In genomic region chr2:91729971-91730821, GRCm38 (mm10) we compare ENCODE assay signal across 8 mouse cellular contexts. TPM values are rescaled to one million over a fixed set of nuclear protein-coding genes. Genes with fewer than 3 reads are reported as not detected.
DNase-seq lines count a peak whose midpoint lies in the region; ATAC-seq lines count a peak whose summit lies in the region.

Gene Ambra1 (plus strand): TSS chr2:91730134.

- under 1% methylated on average over 67 of the region's 68 CpGs for WGBS in forebrain, embryonic 11.5 days
- under 1% methylated on average over 68 of the region's 68 CpGs for WGBS in heart, embryonic 16.5 days
- WGBS in liver, embryonic 15.5 days (ENCODE audit: insufficient replicate concordance): under 1% methylated on average over 68 of the region's 68 CpGs
- under 1% methylated on average over 68 of the region's 68 CpGs for WGBS in neural tube, embryonic 12.5 days

- peak within 1 kb of the TSS; percentile 100 for H3K4me3 ChIP-seq in forebrain, embryonic 11.5 days (ENCODE audit: low read depth, low read length)
- H3K4me3 ChIP-seq in heart, embryonic 16.5 days (ENCODE audit: low read length): peak within 1 kb of the TSS; percentile 99
- peak within 1 kb of the TSS; percentile 96 for H3K4me3 ChIP-seq in liver, embryonic 15.5 days (replicated peaks)
- H3K4me3 ChIP-seq in neural tube, embryonic 12.5 days: peak within 1 kb of the TSS; percentile 99

- H3K4me1 ChIP-seq in forebrain, embryonic 11.5 days (replicated peaks; ENCODE audit: control insufficient read depth, insufficient read depth, low read length): no peaks in the 10 kb centered on the region
- 0 out of 2 replicates have a peak, but pooled peaks cover 3% of the 10 kb centered on the region for H3K4me1 ChIP-seq in heart, embryonic 16.5 days (ENCODE audit: control insufficient read depth, insufficient read depth, low read length)
- H3K4me1 ChIP-seq in liver, embryonic 15.5 days (replicated peaks): peaks cover 20% of the 10 kb centered on the region
- H3K4me1 ChIP-seq in neural tube, embryonic 12.5 days: peaks cover 3% of the 10 kb centered on the region; the same call in 1 of the 2 replicates

- no peaks in the 10 kb centered on the region for H3K27me3 ChIP-seq in forebrain, embryonic 11.5 days (ENCODE audit: control insufficient read depth, insufficient read depth, low read length)
- no peaks in the 10 kb centered on the region for H3K27me3 ChIP-seq in heart, embryonic 16.5 days (ENCODE audit: control insufficient read depth, insufficient read depth, low read length)
- no peaks in the 10 kb centered on the region for H3K27me3 ChIP-seq in liver, embryonic 15.5 days
- H3K27me3 ChIP-seq in neural tube, embryonic 12.5 days (replicated peaks): no peaks in the 10 kb centered on the region

- no peaks in the 10 kb centered on the region for H3K36me3 ChIP-seq in forebrain, embryonic 11.5 days (ENCODE audit: control insufficient read depth, insufficient read depth, low read length)
- H3K36me3 ChIP-seq in heart, embryonic 16.5 days (ENCODE audit: control insufficient read depth, insufficient read depth): no peaks in the 10 kb centered on the region
- H3K36me3 ChIP-seq in liver, embryonic 15.5 days (replicated peaks): 0 out of 2 replicates have a peak, but pooled peaks cover 3% of the 10 kb centered on the region
- H3K36me3 ChIP-seq in neural tube, embryonic 12.5 days: no peaks in the 10 kb centered on the region

- peak within 1 kb of the TSS; percentile 53 for H3K4me2 ChIP-seq in forebrain, embryonic 11.5 days (ENCODE audit: low read depth, low read length, severe bottlenecking)
- peak within 1 kb of the TSS; percentile 84 for H3K4me2 ChIP-seq in heart, embryonic 16.5 days (ENCODE audit: low read depth, low read length)
- peak within 1 kb of the TSS; percentile 77 for H3K4me2 ChIP-seq in liver, embryonic 15.5 days
- peak within 1 kb of the TSS; percentile 73 for H3K4me2 ChIP-seq in neural tube, embryonic 12.5 days (replicated peaks)

- peak within 1 kb of the TSS; percentile 91 for H3K27ac ChIP-seq in forebrain, embryonic 11.5 days (ENCODE audit: low read depth, low read length)
- peak within 1 kb of the TSS; percentile 88 for H3K27ac ChIP-seq in heart, embryonic 16.5 days (ENCODE audit: low read length)
- peak within 1 kb of the TSS; percentile 92 for H3K27ac ChIP-seq in liver, embryonic 15.5 days (replicated peaks)
- H3K27ac ChIP-seq in neural tube, embryonic 12.5 days: peak within 1 kb of the TSS; percentile 89

- H3K9ac ChIP-seq in forebrain, embryonic 11.5 days (ENCODE audit: low read length): peak within 1 kb of the TSS; percentile 94
- H3K9ac ChIP-seq in heart, embryonic 16.5 days (ENCODE audit: low read length): peak within 1 kb of the TSS; percentile 97
- peak within 1 kb of the TSS; percentile 92 for H3K9ac ChIP-seq in liver, embryonic 15.5 days
- peak within 1 kb of the TSS; percentile 96 for H3K9ac ChIP-seq in neural tube, embryonic 12.5 days

- DNase-seq in CD8-positive naive resting alpha-beta T cell, adult 2 months (ENCODE audit: low read depth in 2 of 2, low spot score in 2 of 2): peak; percentile 63 to 85
- peak; percentile 82 for DNase-seq in c-Kit-positive CD71-negative TER-119-negative erythroid progenitor cells, embryonic 14.5 days (ENCODE audit: low read depth)
- peak; percentile 90 for DNase-seq in forebrain, embryonic 11.5 days (ENCODE audit: low spot score)
- peak; percentile 90 to 91 for DNase-seq in kidney, postnatal 36 days
- peak; percentile 98 for DNase-seq in telencephalon, adult 2 months (ENCODE audit: low read depth, low spot score)

- ATAC-seq in forebrain, embryonic 11.5 days (replicated peaks; ENCODE audit: low FRiP score): peak; percentile 88
- ATAC-seq in heart, embryonic 16.5 days (replicated peaks; ENCODE audit: extremely low read depth, insufficient read depth, low FRiP score): peak; percentile 82
- ATAC-seq in liver, embryonic 15.5 days (ENCODE audit: insufficient read depth): peak; percentile 87
- peak; percentile 84 for ATAC-seq in neural tube, embryonic 12.5 days (ENCODE audit: low FRiP score, low read depth)

- no peaks in the 10 kb centered on the region for H3K9me3 ChIP-seq in forebrain, embryonic 11.5 days (ENCODE audit: control insufficient read depth, low read length)
- H3K9me3 ChIP-seq in heart, embryonic 16.5 days (replicated peaks; ENCODE audit: control insufficient read depth, low read length): no peaks in the 10 kb centered on the region
- no peaks in the 10 kb centered on the region for H3K9me3 ChIP-seq in liver, embryonic 15.5 days (replicated peaks)
- no peaks in the 10 kb centered on the region for H3K9me3 ChIP-seq in neural tube, embryonic 12.5 days

RNA-seq across cellular contexts. Expression of gene Ambra1, which starts in this region (rescaled TPM):
- 19.9 and 20.1 TPM in 2 replicates for polyA plus RNA-seq in forebrain, embryonic 11.5 days (2014; fragmentation: Nextera tagmentation; extraction: Ambion mirVana)
- polyA plus RNA-seq in heart, embryonic 16.5 days (2015; fragmentation: Nextera tagmentation; extraction: Ambion mirVana): 11.3 and 11.4 TPM in 2 replicates
- polyA plus RNA-seq in liver, embryonic 15.5 days (2015; fragmentation: Nextera tagmentation; extraction: Ambion mirVana): 5.2 and 6.1 TPM in 2 replicates
- 23.0 and 23.9 TPM in 2 replicates for polyA plus RNA-seq in neural tube, embryonic 12.5 days (2016; fragmentation: Nextera tagmentation; extraction: Ambion mirVana)

Comparison
In these comparisons a context has a peak if more than half of its experiments do, and no peak if none do; other contexts are left out.
1. Peak in every context shown above with its lines: DNase-seq, ATAC-seq, H3K4me3 ChIP-seq and H3K27ac ChIP-seq.